Mouse (Mus musculus) cerebellum, adult 18-20 months (tissue): ENCODE results near the gene Mapk7.

Source experiments
- DNase-seq, 2 experiments: peaks; one replicate each; pipeline ENCODE4 v3.0.0; 2021

Mapk7 gene

GRCm38 (mm10) chr11:61489874-61490273 is 4.3 kb downstream of the Mapk7 start:
- no peak for DNase-seq

DNA sequence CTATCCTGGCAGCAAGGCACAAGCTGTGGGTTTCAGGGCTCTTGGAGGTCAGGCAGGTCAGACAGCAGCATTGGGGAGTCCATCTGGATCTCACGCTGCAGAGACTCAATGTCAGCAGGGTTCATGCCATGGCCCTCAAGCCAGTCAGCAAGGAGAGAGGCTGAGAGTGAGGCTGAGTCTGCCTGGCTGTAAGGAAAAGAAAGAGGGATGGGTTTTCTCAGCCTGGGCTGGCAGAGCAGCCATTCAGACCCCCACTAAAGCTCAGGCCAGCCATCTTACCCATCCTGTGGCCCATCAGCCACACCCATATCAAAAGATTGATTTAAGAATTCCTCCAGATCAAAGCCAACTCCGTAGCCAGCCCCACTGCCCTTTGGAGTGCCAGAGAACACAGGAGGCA is 5.1 kb downstream of the Mapk7 start:
- DNase-seq, result no peak

DNA sequence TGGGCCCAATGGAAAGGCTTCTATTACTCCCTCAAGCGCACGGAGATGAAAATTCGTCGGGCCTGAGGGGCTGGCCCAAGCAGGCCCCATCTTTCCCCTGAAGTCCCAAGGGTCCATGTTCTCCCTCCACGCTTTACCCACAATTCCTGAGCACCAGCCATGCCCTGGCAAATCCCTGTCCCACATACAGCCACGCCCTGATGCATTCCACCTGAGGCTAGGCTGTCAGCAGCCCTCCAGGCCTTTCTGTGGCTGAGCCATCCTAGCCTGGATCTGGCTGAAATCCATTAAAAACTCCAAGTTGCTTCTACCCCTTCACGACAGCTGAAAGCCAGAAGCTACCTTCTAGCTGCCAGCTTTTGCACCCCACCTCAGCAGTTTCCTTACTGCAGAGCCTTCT is 6.3 kb downstream of the Mapk7 start:
- no peak for DNase-seq

GRCm38 (mm10) chr11:61487401-61487800 is 6.8 kb downstream of the Mapk7 start:
- peak in 1 of 2 experiments; percentile 50 for DNase-seq

DNA sequence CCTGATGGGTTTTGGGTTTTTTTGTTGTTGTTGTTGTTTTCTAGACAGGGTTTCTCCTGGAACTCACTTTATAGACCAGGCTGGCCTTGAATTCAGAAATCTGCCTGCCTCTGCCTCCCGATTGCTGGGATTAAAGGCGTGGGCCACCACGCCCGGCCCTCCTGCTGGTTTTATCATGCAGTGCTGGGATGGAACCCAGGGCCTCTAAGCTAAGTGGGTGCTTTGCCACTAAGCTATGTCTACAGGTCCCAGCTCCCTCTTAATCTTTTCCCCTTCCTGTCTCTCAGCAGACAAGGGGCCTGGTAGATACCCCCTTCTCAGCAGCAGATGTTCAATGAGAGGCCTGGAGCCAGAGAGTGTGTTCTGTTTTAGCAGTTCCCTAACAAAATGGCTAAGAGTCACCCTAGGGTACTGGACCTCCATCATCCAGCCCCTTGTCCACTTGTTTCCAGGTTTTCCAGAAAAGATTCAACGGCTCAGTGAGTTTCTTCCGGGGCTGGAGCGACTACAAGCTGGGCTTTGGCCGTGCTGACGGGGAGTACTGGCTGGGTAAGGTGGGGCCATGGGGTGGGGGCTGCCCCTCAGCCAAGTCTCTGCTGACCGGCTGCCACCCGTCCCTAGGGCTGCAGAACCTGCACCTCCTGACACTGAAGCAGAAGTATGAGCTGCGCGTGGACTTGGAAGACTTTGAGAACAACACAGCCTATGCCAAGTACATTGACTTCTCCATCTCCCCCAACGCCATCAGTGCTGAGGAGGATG is 7.6 kb downstream of the Mapk7 start:
- DNase-seq, result peak in 1 of 2 experiments; percentile 37

GRCm38 (mm10) chr11:61485541-61486457 is 8.4 kb downstream of the Mapk7 start:
- peak; percentile 49 to 63 for DNase-seq

- peak; percentile 75 to 79 for DNase-seq
Observed at GRCm38 (mm10) chr11:61484613-61485540, 9.3 kb downstream of the Mapk7 start, which contains the start of gene Mfap4. Gene Mfap4 (plus strand): TSS chr11:61485431.

DNA sequence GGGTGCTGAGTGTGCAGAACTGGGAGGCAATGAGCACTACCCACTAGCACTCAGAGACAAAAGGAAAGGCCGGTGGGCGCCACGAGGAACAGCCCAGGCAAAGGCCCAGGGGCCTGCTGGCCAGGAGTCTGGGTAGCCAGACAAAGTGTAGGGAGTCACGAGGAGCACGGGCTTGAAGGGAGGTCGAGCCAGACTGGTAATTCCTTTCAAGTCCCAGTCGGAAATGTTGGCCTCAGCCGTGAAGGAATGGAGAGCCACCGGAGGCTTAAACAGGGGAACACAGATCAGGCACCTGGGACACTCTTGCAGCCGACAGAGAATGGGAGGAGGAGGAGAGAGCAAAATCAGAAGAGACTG is 10.0 kb downstream of the Mapk7 start:
- no peak for DNase-seq

GRCm38 (mm10) chr11:61483226-61483845 is 10.9 kb downstream of the Mapk7 start:
- DNase-seq, result no peak

DNA sequence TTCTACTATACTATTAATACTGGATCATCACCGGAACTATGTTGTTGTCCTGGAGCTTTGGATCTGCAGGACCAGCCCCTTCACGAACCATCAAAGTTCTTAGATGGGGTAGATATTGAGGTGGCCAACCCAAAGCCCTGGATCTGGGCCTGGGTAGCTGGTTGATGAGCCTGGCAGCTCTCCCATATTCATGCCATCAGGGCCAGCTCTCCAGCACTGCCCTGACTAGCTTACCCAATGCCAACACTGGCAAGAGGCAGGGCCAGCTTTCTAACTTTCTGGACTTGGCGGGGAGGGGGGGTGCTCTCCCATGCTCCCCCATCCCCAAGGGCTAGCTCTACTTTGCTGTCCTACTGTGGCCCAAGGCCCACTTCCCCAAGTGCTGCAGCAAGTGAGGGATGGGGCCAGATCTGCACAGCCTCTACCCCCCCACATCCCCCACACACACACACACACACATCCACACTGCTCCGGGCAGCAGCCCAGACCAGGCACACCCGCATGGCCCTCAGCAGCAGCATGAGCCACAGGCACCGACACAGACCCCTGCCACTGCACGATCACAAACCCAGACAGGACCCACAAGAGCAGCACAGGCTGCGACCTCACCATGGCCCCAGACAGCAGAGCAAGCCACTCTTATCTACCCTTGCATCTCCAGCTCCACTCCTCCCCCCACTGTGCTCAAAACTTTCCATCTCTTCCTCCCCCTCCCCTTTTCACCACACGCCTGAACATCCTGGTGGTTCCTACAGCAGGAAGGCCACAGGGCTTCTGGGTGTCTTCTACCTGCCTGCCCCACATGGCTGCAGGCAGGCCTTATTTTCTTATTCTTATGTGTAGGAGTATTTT is 12.7 kb downstream of the Mapk7 start:
- DNase-seq, result no peak

- no peak for DNase-seq
Observed at GRCm38 (mm10) chr11:61478788-61479187, 15.4 kb downstream of the Mapk7 start.

GRCm38 (mm10) chr11:61477566-61478508 is 16.4 kb downstream of the Mapk7 start:
- peak in 1 of 2 experiments; percentile 50 for DNase-seq

GRCm38 (mm10) chr11:61476786-61477382 is 17.3 kb downstream of the Mapk7 start:
- peak; percentile 75 to 78 for DNase-seq

DNA sequence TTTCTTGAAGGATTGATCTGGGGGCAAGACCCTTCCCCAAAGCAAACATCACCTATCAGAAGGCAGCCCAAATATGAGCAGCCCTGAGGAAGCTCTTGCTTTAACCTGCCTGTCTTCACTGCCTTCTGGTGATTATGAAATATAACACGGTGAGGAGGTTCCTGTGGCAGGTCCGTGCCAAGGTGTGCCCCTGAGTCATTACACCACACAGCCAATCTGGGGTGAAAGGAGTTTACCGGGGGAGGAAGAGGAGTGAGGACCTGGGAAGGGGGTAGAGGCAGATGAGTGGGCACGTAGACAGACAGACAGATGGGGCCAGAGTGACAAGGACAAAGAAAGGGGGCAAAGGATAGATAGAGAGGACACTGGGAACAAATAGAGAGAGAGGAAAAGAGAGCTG is 20.6 kb downstream of the Mapk7 start:
- DNase-seq, result peak in 1 of 2 experiments; percentile 16

DNA sequence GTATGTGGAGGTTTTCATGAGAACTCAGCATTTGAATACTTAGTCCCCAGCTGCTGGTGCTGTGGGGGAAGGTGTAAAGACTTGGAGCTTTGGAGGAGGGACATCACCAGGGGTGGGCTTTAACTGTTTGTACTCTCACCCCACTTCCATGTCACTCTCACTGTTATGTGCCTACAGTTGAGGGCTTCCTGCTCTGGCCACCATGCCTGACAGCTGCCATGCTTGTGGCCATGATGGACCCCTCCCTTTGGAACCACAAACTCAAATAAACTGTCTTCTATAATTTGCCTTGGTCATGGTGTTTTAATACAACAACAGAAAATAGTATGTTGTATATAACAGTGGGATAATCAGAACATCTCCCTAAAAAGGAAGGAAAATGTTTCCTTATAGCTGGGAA is 23.3 kb downstream of the Mapk7 start:
- DNase-seq, result no peak

DNA sequence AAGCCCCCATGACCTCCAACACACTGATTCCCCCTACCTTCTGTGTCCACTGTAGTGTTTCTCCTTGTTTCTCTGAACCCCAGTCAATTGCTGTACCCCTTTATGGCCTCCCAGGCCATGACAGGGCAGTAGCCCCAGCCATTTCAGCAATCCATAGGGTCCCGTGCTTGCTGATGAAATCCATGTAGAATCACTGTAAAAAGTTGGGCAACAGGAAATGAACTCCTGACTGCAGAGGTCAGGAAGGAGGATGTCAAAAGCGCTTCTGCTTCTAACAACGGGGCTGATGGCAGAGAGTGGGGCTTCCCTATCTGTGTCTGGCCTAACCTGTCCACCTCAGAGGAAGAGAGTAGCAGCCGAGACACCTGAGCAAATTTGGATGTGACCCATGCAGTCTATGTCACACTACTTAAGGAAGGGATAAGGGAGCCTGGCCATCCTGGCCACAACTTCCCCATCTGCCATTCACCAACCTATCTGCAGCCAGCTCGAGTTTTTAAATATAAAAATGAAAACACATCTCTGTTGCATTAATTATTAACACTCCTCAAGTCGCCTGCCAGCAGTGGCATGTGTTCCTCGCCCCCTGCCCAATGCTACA is 24.8 kb downstream of the Mapk7 start:
- peak in 1 of 2 experiments; percentile 47 for DNase-seq

- peak; percentile 93 for DNase-seq
Observed at GRCm38 (mm10) chr11:61468534-61468933, 25.7 kb downstream of the Mapk7 start.

DNA sequence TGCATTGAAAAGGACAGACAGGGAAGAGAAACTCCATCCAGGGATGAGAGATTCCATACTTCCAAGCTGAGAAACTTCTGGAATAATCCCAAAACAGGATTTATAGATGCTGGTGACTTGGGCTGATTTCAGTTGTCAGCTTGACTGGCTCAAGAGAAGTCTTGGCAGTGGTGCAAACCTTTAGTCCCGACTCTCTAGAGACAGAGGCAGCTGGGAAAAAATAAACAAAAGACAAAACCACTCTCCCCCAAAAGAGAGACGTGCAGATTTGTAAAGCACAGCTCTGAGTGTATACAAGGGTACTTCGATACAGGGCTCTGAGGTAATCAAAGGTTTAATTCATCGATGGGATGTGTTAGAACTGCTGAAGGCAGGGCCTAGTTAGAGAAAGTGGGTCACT is 28.8 kb downstream of the Mapk7 start:
- DNase-seq, result no peak

GRCm38 (mm10) chr11:61464071-61464470 is 30.1 kb downstream of the Mapk7 start:
- DNase-seq, result no peak
